Mouse (Mus musculus) olfactory bulb, adult 2 months (tissue): ENCODE measurements around the gene Tdp1. TPM values are rescaled to one million over a fixed set of nuclear protein-coding genes. Genes with fewer than 3 reads are reported as not detected.
"Not testable (repeated sequence)": the region's sequence is repeated elsewhere in the genome, so short reads cannot be mapped to it uniquely, and the experiment has no call there.

Experiments used
- H3K27ac ChIP-seq: fragments of 200-500 bp; 2 replicates; pipeline ENCODE4 v1.5.1; 2012; ENCODE audit warnings: low read depth, low read length; ENCODE audit not compliant: insufficient read depth
- H3K4me1 ChIP-seq: fragments of 200-500 bp; 2 replicates; pipeline ENCODE4 v1.6.1; 2012; ENCODE audit warnings: low read length; ENCODE audit not compliant: control insufficient read depth, insufficient read depth
- H3K4me3 ChIP-seq: fragments of 200-500 bp; 2 replicates; pipeline ENCODE4 v1.5.1; 2012; ENCODE audit warnings: mild to moderate bottlenecking, low read depth, low read length, moderate library complexity; ENCODE audit not compliant: insufficient read depth
- CTCF ChIP-seq: fragments of 200-500 bp; IDR thresholded peaks from 2 replicates; pipeline ENCODE4 v1.5.1; 2012; ENCODE audit warnings: low read depth, mild to moderate bottlenecking, low read length, moderate library complexity; ENCODE audit not compliant: insufficient read depth
- POLR2A ChIP-seq: fragments of 200-500 bp; IDR thresholded peaks from 2 replicates; pipeline ENCODE4 v1.6.1; 2012; ENCODE audit warnings: mild to moderate bottlenecking, low read depth, low read length, moderate library complexity; ENCODE audit not compliant: insufficient read depth
- WGBS: fragments of 180-500 bp; shearing (Covaris S2); methylation state at CpG from one replicate; pipeline ENCODE4 v1.1.7; 2018; 5-methylcytosine and 5-hydroxymethylcytosine counted together
- polyA plus RNA-seq: library from polyadenylated mRNA; stranded (reverse); fragments of >200 nt; gene quantifications from 2 replicates; pipeline ENCODE4 v1.2.4, GENCODE M21; 2012; ENCODE audit warnings: low replicate concordance; ENCODE audit not compliant: missing spikeins, insufficient read depth, insufficient read length

The Tdp1 gene
- polyA plus RNA-seq, 1 experiment: not detected

DNA sequence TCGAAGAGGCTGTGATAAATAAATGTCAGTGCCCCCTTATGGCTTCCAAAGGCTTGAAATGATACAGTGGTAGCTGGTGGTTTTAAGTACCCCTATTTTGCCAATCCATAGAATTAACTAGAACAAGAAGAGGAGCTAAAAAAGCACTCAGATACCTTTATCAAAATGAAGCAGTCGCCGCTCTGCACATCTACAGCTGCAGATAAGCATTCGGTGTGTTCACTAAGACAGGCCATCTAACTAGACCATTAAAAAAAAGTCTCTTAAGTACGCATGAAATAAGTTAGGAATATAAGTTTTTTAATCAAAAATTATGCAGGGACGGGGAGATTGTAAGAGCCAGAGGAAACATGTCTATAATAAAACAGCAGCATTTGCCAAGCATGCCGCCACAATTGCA, 76.4 kb downstream of the Tdp1 start:
- H3K4me3 ChIP-seq: no peak overlapping the region
- no peak for TF ChIP-seq POLR2A
- peaks cover 15% of the 10 kb centered on the region for H3K4me1 ChIP-seq
- no peak overlapping the region for H3K27ac ChIP-seq
- 91% methylated on average over 7 of the region's 7 CpGs for WGBS

DNA sequence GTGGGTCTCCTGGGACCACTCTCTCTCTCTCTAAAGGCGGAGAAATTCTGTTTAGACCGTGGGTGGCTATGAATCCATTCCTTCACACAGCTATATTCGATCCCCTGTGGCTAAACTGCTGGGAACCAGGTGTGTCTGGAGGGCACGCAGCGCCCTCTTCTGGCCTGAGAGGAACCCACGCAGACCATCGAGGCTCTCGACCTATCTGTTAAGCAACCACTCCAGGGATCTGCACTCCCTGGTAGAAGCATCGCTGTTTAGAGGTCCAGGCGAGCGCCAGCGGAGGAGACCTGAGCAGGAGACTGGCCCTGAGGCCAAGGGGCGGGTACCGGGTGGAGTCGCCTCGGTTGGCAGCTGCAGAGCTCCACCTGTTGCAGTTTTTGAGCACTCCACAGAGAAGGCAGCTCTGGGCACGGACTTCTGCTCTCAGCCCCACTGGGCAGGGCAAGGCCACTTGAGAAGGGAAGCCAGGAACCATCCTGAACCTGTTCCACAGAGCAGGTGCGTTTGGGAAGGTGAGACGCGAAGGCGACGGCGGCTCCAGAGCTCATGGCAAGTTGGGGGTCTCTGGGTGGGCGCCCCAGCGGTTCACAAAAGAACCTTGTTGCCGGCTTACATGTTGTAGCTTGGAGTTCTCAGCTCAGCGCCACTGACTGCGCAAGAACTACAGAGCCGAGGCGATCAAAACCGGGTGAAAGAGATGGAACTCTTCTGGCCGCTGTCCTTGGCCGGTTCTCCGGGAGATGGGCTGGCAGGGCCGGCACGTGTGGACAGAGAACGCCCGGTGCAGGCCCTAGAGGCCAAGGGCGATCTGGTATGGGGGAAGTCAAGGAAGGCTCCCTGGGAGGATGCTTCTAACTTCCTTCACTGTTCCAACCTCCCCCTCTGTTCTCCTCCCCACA, 80.2 kb downstream of the Tdp1 start, which contains the start of gene Kcnk13:
Kcnk13 (plus strand) TSS at position 199 of the 902 bp plus-strand sequence.
- Histone ChIP-seq H3K4me1 (peaks cover 27% of the 10 kb centered on the region), H3K27ac (peak within 1 kb of the TSS; percentile 70; the same call in 1 of the 2 replicates), H3K4me3 (peak within 1 kb of the TSS; percentile 58)
- TF ChIP-seq CTCF: peak; percentile 73
- no peak for TF ChIP-seq POLR2A
- 1% methylated on average over 39 of the region's 39 CpGs for WGBS

GRCm38 (mm10) chr12:99965203-99966115, 81.1 kb downstream of the Tdp1 start:
- under 1% methylated on average over 77 of the region's 77 CpGs for WGBS
- 0 out of 2 replicates have a peak, but pooled peaks have one; percentile 10 for TF ChIP-seq POLR2A
- TF ChIP-seq CTCF: no peak
- Histone ChIP-seq H3K4me1 (peaks cover 25% of the 10 kb centered on the region), H3K4me3 (peak overlapping the region; percentile 58), H3K27ac (peak overlapping the region; percentile 70)

DNA sequence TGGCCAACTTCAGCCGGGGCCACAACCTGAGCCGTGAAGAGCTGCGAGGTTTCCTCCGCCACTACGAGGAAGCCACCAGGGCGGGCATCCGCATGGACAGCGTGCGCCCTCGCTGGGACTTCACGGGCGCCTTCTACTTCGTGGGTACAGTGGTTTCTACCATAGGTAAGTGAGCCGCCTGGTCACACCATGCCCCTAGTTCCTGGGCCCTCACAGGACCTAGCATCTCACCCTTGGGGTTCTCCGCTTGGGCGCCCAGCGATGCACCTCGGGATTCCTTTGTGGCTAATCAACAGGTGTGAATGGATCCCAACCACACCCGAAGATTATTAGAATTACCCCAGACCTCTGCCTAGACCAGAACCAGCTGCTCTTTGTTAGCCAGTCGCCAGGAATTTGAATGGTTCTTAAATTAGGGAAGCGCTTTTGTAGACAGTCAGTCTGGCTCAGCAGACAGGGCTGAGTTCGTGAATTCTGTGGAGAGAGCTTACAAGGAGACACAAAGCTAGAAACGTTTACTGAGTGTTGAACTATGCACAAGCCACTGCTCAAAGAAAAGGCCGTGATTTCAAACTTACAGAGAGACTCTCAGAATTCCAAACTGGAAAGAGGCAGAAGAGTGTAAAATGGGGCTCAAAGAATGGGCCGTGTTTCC, 81.9 kb downstream of the Tdp1 start:
- 11% methylated on average over 25 of the region's 25 CpGs for WGBS
- H3K4me3 ChIP-seq: peak overlapping the region; percentile 58
- peaks cover 27% of the 10 kb centered on the region for H3K4me1 ChIP-seq
- TF ChIP-seq POLR2A (no peak), CTCF (no peak)
- peak overlapping the region; percentile 70 for H3K27ac ChIP-seq

GRCm38 (mm10) chr12:99966881-99967363, 82.6 kb downstream of the Tdp1 start:
- Histone ChIP-seq H3K4me1 (peaks cover 27% of the 10 kb centered on the region), H3K27ac (peak overlapping the region; percentile 70), H3K4me3 (peak overlapping the region; percentile 58)
- WGBS: 21% methylated on average over 12 of the region's 12 CpGs
- TF ChIP-seq CTCF (no peak), POLR2A (no peak)

- H3K4me3 ChIP-seq: peak overlapping the region; percentile 15; the same call in 1 of the 2 replicates
- H3K4me1 ChIP-seq: peaks cover 24% of the 10 kb centered on the region
- TF ChIP-seq POLR2A (no peak), CTCF (no peak)
- 62% methylated on average over 4 of the region's 4 CpGs for whole genome bisulfite sequencing
- H3K27ac ChIP-seq: no peak overlapping the region
These were observed 85.6 kb downstream of the Tdp1 start for GRCm38 (mm10) chr12:99969906-99970305.

- H3K4me3 ChIP-seq, H3K27ac ChIP-seq: not testable (repeated sequence)
- WGBS: 61% methylated on average over 7 of the region's 7 CpGs
- peaks cover 16% of the 10 kb centered on the region for H3K4me1 ChIP-seq
These were observed 87.0 kb downstream of the Tdp1 start for GRCm38 (mm10) chr12:99971205-99971894.

DNA sequence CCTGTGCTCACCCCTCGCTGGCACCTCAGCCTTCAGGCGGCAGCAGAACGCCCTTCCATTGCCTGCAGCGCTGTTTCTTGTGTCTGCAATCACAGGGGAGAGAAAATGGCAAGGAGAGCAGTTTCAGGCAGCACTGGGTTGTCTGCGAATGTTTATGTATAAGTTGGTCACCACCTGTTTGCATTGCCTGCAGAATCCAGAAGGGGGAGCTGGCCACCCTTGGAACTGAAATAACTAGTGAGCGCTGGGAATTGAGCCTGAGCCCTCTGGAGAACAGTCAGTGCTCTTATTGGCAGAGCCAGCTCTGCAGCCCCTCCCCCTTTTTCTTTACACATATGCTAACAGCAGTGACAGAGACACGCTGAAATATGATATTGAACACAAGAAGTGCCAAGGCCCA, 88.5 kb downstream of the Tdp1 start:
- Histone ChIP-seq H3K4me1 (peaks cover 13% of the 10 kb centered on the region), H3K4me3 (no peak overlapping the region), H3K27ac (no peak overlapping the region)
- WGBS: 74% methylated on average over 7 of the region's 7 CpGs
- no peak for TF ChIP-seq CTCF
- TF ChIP-seq POLR2A: no peak
